Mouse (Mus musculus) adrenal gland, postnatal 14 days (tissue): ENCODE data around the gene Ttc33. TPM values are rescaled to one million over a fixed set of nuclear protein-coding genes. Genes with fewer than 3 reads are reported as not detected.
A peak's percentile ranks its signal among the peaks of the same experiment; 100 is the strongest.

Source experiments
- DNase-seq: peaks from one replicate; pipeline ENCODE4 v3.0.0; 2021; ENCODE audit warnings: mixed read lengths
- long read RNA-seq, 2 experiments: library from polyadenylated mRNA; stranded (forward); transcript quantifications; one replicate each; pipeline ENCODE4 v2.0.0; 2021
- total RNA-seq: library from RNA; stranded (reverse); gene quantifications from 2 replicates; pipeline ENCODE4 v1.2.3, GENCODE M21; 2021

Gene Ttc33
- total RNA-seq, result 53.1 and 54.6 TPM in 2 replicates
- long read RNA-seq, experiment 1, transcript Ttc33-201 (5 exons, 1,832 nt), result major isoform, 26 of 45 reads
- long read RNA-seq, experiment 1, transcript Ttc33-203 (5 exons, 1,671 nt), result minor isoform, 7 of 45 reads
- long read RNA-seq, experiment 1, partial matches to known transcripts, result 7 of 45 reads
- long read RNA-seq, experiment 1, other reads (novel, unspliced or antisense), result 5 of 45 reads
- long read RNA-seq, experiment 2, transcript Ttc33-201 (5 exons, 1,832 nt), result major isoform, 14 of 29 reads
- long read RNA-seq, experiment 2, transcript Ttc33-203 (5 exons, 1,671 nt), result minor isoform, 6 of 29 reads
- long read RNA-seq, experiment 2, partial matches to known transcripts, result 3 of 29 reads
- long read RNA-seq, experiment 2, other reads (novel, unspliced or antisense), result 4 of 29 reads

- peak; percentile 87 for DNase-seq
These were observed at the start of gene Ttc33 for GRCm38 (mm10) chr15:5185366-5186292. Gene Ttc33 (plus strand): TSS chr15:5185525.

GRCm38 (mm10) chr15:5138021-5138856 lies 47.1 kb upstream of the Ttc33 start:
- no peak for DNase-seq

GRCm38 (mm10) chr15:5139366-5139765 lies 46.0 kb upstream of the Ttc33 start:
- DNase-seq, result no peak

GRCm38 (mm10) chr15:5139863-5140262 lies 45.5 kb upstream of the Ttc33 start:
- DNase-seq, result no peak

GRCm38 (mm10) chr15:5140357-5140756 lies 45.0 kb upstream of the Ttc33 start:
- no peak for DNase-seq

- DNase-seq, result no peak
These were observed 43.3 kb upstream of the Ttc33 start for GRCm38 (mm10) chr15:5142047-5142446.

- no peak for DNase-seq
These were observed 42.6 kb upstream of the Ttc33 start for GRCm38 (mm10) chr15:5142714-5143113.

GRCm38 (mm10) chr15:5143361-5144020 lies 41.8 kb upstream of the Ttc33 start, which contains the start of gene Prkaa1:
Gene Prkaa1 (plus strand): TSS chr15:5143861.
- peak; percentile 89 for DNase-seq

- peak; percentile 85 for DNase-seq
These were observed 41.1 kb upstream of the Ttc33 start for GRCm38 (mm10) chr15:5144021-5144778.

- DNase-seq, result no peak
These were observed 40.0 kb upstream of the Ttc33 start for GRCm38 (mm10) chr15:5145196-5145945.

GRCm38 (mm10) chr15:5149187-5149586 lies 36.1 kb upstream of the Ttc33 start:
- peak; percentile 43 for DNase-seq

- no peak for DNase-seq
These were observed 33.2 kb upstream of the Ttc33 start for GRCm38 (mm10) chr15:5152171-5152570.

GRCm38 (mm10) chr15:5154621-5155020 lies 30.7 kb upstream of the Ttc33 start:
- DNase-seq, result no peak

- DNase-seq, result no peak
These were observed 30.2 kb upstream of the Ttc33 start for GRCm38 (mm10) chr15:5155093-5155492.

GRCm38 (mm10) chr15:5156355-5156754 lies 29.0 kb upstream of the Ttc33 start:
- DNase-seq, result no peak

- DNase-seq, result no peak
These were observed 27.9 kb upstream of the Ttc33 start for GRCm38 (mm10) chr15:5157386-5157785.

- DNase-seq, result no peak
These were observed 26.5 kb upstream of the Ttc33 start for GRCm38 (mm10) chr15:5158827-5159226.

GRCm38 (mm10) chr15:5165121-5165773 lies 20.1 kb upstream of the Ttc33 start:
- DNase-seq, result no peak

GRCm38 (mm10) chr15:5173217-5173820 lies 12.0 kb upstream of the Ttc33 start:
- no peak for DNase-seq
